Mouse (Mus musculus): ENCODE results near the gene Acod1. TPM values are rescaled to one million over a fixed set of nuclear protein-coding genes. Genes with fewer than 3 reads are reported as not detected.

Acod1 gene
- polyA plus RNA-seq, 1 experiment from 2014 or later: not detected

DNA sequence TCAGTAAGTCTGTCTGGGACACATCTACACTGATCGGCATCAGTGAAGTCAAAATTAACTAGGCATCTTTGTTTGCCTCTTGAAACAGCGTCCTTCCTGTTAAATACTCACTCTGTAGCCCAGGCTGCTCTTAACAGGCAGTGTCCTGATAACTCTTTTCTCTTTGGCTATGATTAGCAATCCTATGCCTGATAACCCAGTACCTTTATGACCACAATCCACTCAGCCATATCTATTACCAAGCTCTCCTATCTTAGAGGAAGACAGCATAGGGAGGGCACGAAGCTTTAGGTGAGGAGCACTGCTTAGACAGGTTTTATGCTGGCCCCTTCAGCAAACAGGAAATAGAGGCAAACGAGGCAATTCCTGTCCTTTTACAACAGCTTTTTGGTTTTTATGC is 46.9 kb downstream of the Acod1 start:
- peaks cover 12% of the 10 kb centered on the region for H3K36me3 ChIP-seq
- no peak overlapping the region for H3K4me2 ChIP-seq
- peaks cover 28% of the 10 kb centered on the region for H3K4me1 ChIP-seq (replicated peaks)
- no peak for ATAC-seq (replicated peaks; ENCODE audit: insufficient number of reproducible peaks, insufficient read depth, low FRiP score, low read depth)
- 44% methylated on average over 4 of the region's 4 CpGs for WGBS
- no peaks in the 10 kb centered on the region for H3K27me3 ChIP-seq
- no peak overlapping the region for H3K9ac ChIP-seq
- no peaks in the 10 kb centered on the region for H3K9me3 ChIP-seq (replicated peaks)
- H3K27ac ChIP-seq: no peak overlapping the region
- no peak overlapping the region for H3K4me3 ChIP-seq

DNA sequence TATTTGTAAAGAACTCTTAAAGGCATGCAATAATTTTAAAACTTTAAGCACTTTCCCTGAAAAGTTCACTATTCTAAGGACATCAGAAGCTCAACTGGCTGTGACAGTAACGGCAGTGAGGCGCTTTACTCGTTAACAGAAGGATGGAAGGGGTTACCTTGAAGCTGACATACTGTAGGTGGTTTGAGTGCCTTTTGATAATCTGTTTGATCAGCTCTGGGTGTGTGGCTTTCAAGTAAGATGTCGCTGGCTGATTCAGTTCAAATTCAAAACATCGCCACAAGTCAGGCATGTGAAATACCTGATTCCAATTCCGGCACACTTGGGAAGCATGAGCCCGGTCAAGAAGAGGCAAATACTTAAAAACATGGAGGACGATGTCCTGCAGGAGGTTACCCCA is 48.3 kb downstream of the Acod1 start:
- Histone ChIP-seq H3K4me1 (replicated peaks) (peaks cover 28% of the 10 kb centered on the region), H3K4me3 (no peak overlapping the region), H3K27me3 (no peaks in the 10 kb centered on the region), H3K9me3 (replicated peaks) (no peaks in the 10 kb centered on the region), H3K9ac (no peak overlapping the region), H3K4me2 (no peak overlapping the region), H3K36me3 (peaks cover 5% of the 10 kb centered on the region; the same call in 1 of the 2 replicates), H3K27ac (no peak overlapping the region)
- 89% methylated on average over 8 of the region's 8 CpGs for WGBS
- ATAC-seq (replicated peaks; ENCODE audit: insufficient number of reproducible peaks, insufficient read depth, low FRiP score, low read depth): no peak

DNA sequence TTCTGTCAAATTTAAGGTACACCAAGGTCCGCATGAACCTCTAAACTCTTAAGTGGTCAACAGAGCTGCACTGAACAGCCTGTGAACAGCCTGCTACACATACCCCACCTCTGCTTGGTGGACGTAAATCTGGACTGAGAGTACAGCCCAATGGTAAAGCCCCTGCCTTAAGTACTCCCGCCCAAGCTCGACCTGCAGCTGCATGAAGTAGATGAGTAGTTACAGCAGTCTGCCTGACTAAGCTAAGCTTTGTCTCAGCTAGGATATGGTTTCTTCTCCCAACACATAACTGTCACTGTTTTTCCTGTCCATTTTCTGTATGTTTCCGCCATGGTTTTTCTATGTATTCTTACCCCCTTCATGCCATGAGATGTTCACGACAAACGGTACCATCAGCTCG is 49.0 kb downstream of the Acod1 start:
- no peak for ATAC-seq (replicated peaks; ENCODE audit: insufficient number of reproducible peaks, insufficient read depth, low FRiP score, low read depth)
- 92% methylated on average over 8 of the region's 8 CpGs for WGBS
- Histone ChIP-seq H3K9me3 (replicated peaks) (no peaks in the 10 kb centered on the region), H3K4me2 (no peak overlapping the region), H3K27me3 (no peaks in the 10 kb centered on the region), H3K36me3 (peaks cover 5% of the 10 kb centered on the region; the same call in 1 of the 2 replicates), H3K4me3 (no peak overlapping the region), H3K9ac (no peak overlapping the region), H3K4me1 (replicated peaks) (peaks cover 28% of the 10 kb centered on the region), H3K27ac (no peak overlapping the region)

DNA sequence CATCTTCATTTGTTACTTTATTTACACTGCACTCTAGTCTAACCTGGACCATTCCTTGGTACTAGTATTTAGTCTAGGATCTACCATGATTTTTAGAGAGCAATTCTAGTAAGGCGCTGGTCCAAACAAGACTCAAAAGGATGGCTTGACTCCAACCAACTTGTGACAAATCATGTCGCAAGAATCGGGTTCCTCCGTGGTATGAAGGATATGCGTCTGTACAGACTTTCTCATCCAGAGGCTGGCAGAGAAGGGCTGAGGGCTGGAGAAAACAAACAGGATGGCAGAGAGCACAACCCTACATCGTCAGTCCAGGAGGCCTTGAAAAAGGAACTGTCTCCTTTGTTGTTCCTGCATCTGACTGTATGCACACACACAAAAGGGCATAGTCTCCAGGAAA is 49.8 kb downstream of the Acod1 start:
- Histone ChIP-seq H3K27ac (no peak overlapping the region), H3K9ac (no peak overlapping the region), H3K9me3 (replicated peaks) (no peaks in the 10 kb centered on the region), H3K4me2 (no peak overlapping the region), H3K36me3 (no peaks in the 10 kb centered on the region; the same call in 1 of the 2 replicates), H3K4me3 (no peak overlapping the region), H3K4me1 (replicated peaks) (peaks cover 28% of the 10 kb centered on the region), H3K27me3 (no peaks in the 10 kb centered on the region)
- 73% methylated on average over 6 of the region's 6 CpGs for WGBS
- ATAC-seq (replicated peaks; ENCODE audit: insufficient number of reproducible peaks, insufficient read depth, low FRiP score, low read depth): no peak

DNA sequence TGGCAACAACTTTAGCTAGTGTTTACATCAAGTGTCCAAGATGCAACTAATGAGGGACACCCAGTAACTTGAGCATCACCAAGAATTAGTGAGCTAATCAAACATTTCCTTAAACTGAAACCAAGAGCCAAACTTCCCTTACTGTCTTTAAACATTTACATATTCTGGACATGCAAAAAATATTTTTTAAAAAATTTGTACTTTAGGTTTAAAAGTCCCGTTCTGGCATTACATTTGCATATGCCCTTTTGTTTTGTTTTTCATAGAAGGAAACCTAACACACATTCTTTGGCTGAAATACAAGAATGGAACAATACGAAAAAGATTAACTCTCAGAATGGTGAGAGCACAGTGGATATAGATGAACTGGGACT is 51.4 kb downstream of the Acod1 start:
- peaks cover 23% of the 10 kb centered on the region for H3K4me1 ChIP-seq (replicated peaks)
- peak overlapping the region; percentile 99 for H3K27ac ChIP-seq
- 2% methylated on average over 2 of the region's 2 CpGs for WGBS
- peak overlapping the region; percentile 100 for H3K9ac ChIP-seq
- H3K9me3 ChIP-seq (replicated peaks): no peaks in the 10 kb centered on the region
- H3K4me3 ChIP-seq: peak overlapping the region; percentile 97
- ATAC-seq (replicated peaks; ENCODE audit: insufficient number of reproducible peaks, insufficient read depth, low FRiP score, low read depth): no peak
- H3K4me2 ChIP-seq: peak overlapping the region; percentile 69
- no peaks in the 10 kb centered on the region; the same call in 1 of the 2 replicates for H3K36me3 ChIP-seq
- H3K27me3 ChIP-seq: no peaks in the 10 kb centered on the region

DNA sequence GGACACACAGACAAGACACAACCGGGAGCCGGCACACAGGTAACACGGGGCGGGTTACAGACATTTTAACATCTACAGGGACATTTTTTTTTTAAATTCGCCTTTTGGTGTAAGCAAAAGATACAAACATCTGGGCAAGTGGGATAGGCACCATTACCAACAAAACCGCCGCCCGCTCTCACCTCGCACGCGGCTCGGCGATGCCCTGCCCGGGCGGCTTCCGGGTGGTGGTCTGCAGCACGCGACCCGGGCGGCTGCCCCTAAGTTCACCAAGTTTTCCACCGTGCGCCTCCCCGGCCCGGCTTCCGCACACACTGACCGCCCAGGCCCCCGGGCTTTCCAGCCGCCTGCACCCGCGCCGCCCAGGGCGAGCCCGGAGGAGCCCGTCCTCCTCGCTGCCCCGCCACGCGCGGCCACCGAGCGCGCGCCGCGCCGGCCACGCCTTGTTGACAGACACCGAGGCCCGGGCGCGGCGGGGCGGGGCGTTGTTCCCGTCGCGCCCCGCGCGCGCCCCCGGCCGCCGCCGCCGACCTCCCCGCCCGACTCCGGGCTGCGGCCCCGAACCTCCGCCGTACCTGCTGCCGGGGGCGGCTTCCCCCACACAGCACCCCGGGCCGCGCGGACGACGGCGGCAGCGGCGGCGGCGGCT is 51.9 kb downstream of the Acod1 start:
- peak overlapping the region; percentile 100 for H3K9ac ChIP-seq
- H3K27me3 ChIP-seq: no peaks in the 10 kb centered on the region
- H3K4me1 ChIP-seq (replicated peaks): peaks cover 18% of the 10 kb centered on the region
- no peaks in the 10 kb centered on the region; the same call in 1 of the 2 replicates for H3K36me3 ChIP-seq
- H3K9me3 ChIP-seq (replicated peaks): no peaks in the 10 kb centered on the region
- H3K4me3 ChIP-seq: peak overlapping the region; percentile 97
- peak overlapping the region; percentile 69 for H3K4me2 ChIP-seq
- H3K27ac ChIP-seq: peak overlapping the region; percentile 99
- WGBS: under 1% methylated on average over 64 of the region's 86 CpGs
- peak; percentile 79 for ATAC-seq (replicated peaks; ENCODE audit: insufficient number of reproducible peaks, insufficient read depth, low FRiP score, low read depth)

DNA sequence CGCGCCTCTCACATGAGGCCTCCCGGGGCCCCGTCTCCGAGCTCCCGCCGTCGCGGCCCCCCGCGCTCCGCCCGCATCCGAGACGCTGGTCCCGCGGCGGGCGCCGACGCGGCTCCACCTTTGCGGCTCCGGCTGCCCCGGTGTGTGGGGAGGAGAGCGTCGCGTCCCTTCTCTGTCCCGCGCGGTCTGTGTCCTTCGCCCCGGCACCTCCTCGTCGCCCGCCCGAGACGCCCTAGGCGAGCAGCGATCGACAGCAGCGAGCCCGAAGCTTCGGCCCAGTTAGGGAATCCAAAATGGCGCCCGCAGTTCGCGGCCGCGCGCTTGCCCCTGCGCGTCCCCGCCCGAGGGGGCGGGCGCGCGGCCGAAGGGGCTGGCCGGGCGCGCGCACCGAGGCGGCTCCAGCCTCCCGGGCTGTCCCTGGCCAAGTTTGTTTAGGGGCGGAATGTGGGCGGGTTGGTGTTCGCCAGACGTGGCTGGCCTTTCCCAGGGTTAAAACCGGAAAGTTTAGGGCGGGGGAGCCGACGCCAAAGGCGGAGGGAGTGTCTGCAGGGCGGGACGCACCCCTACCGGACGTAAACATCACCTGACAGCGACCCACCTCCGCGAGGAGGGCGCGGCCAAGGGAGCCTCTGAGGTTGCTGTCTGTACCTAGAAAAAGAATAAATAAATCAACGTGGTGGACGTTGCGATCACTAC is 52.6 kb downstream of the Acod1 start, which contains the start of gene Fbxl3:
TSS of gene Fbxl3 (minus strand) at position 329 of the 696 bp plus-strand sequence.
- peak; percentile 94 for ATAC-seq (replicated peaks; ENCODE audit: insufficient number of reproducible peaks, insufficient read depth, low FRiP score, low read depth)
- no peaks in the 10 kb centered on the region; the same call in 1 of the 2 replicates for H3K36me3 ChIP-seq
- H3K4me3 ChIP-seq: peak within 1 kb of the TSS; percentile 97
- H3K27ac ChIP-seq: peak within 1 kb of the TSS; percentile 99
- H3K9ac ChIP-seq: peak within 1 kb of the TSS; percentile 100
- WGBS: under 1% methylated on average over 88 of the region's 88 CpGs
- no peaks in the 10 kb centered on the region for H3K27me3 ChIP-seq
- no peaks in the 10 kb centered on the region for H3K9me3 ChIP-seq (replicated peaks)
- peaks cover 13% of the 10 kb centered on the region for H3K4me1 ChIP-seq (replicated peaks)
- peak within 1 kb of the TSS; percentile 69 for H3K4me2 ChIP-seq

DNA sequence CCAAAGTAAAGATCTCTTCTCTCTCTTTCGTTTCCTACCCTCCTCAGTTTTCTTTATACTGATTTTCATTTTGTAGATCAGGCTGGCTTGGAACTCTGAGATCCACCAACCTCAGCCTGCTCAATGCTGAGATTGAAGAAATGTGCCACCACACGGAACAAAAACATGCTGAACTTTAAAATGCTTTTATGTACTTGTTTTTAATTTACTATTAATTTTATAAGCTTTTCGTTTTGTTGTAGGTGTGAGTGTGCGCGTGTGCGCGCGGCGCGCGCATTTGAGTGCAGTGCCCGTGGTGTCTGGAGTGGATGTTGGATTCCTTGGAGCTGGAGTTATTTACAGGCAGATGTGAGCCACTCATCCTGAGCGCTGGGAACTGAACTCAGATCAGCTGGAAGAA is 53.5 kb downstream of the Acod1 start:
- H3K27me3 ChIP-seq: no peaks in the 10 kb centered on the region
- H3K27ac ChIP-seq: 0 out of 2 replicates have a peak overlapping the region, but pooled peaks have one; percentile 99
- peak overlapping the region; percentile 69 for H3K4me2 ChIP-seq
- WGBS: 82% methylated on average over 13 of the region's 13 CpGs
- peaks cover 13% of the 10 kb centered on the region for H3K4me1 ChIP-seq (replicated peaks)
- H3K9ac ChIP-seq: no peak overlapping the region
- no peak for ATAC-seq (replicated peaks; ENCODE audit: insufficient number of reproducible peaks, insufficient read depth, low FRiP score, low read depth)
- H3K9me3 ChIP-seq (replicated peaks): no peaks in the 10 kb centered on the region
- H3K36me3 ChIP-seq: no peaks in the 10 kb centered on the region
- peak overlapping the region; percentile 97; the same call in 1 of the 2 replicates for H3K4me3 ChIP-seq

DNA sequence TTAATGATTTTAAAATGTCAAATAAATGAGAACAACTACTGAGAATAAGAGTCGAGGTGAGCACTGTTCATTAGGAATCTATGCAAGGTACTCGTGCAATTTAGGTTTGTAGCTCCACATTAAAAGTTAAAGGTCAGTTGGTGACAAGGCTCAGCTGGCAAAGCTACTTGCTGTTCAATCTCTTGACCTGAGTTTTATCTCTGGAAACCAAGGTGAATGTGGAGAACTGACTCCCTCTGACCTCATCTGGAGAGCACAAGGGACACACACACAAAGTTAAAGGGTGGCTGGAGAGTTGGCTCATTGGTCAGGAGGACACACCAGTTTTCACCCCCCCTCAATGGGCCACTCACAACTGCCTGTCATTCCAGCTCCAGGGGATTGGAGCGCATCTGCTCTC is 54.4 kb downstream of the Acod1 start:
- Histone ChIP-seq H3K9ac (no peak overlapping the region), H3K4me1 (replicated peaks) (peaks cover 13% of the 10 kb centered on the region), H3K9me3 (replicated peaks) (no peaks in the 10 kb centered on the region), H3K27ac (no peak overlapping the region), H3K4me2 (no peak overlapping the region), H3K27me3 (no peaks in the 10 kb centered on the region), H3K4me3 (no peak overlapping the region), H3K36me3 (no peaks in the 10 kb centered on the region)
- no peak for ATAC-seq (replicated peaks; ENCODE audit: insufficient number of reproducible peaks, insufficient read depth, low FRiP score, low read depth)
- WGBS: 67% methylated on average over 3 of the region's 3 CpGs

DNA sequence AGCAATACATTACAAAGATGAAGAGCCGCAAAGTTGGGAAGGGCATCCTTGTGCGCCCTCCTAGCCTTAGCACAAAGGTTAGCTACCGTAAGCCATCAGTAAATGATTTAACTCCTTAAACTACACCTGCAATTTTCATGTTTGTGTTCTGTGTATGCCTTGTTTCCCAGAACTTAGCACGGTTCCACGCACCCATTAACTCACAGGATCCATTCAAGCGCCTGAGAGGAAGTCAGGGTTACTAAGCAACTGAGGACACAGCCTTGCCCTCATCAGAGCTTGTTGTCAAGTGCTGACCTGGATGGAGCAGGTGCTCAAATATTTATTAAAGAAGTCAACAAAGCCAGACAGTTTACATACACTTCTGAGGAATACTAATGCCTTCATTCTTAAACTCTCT is 55.5 kb downstream of the Acod1 start:
- H3K4me2 ChIP-seq: no peak overlapping the region
- no peak for ATAC-seq (replicated peaks; ENCODE audit: insufficient number of reproducible peaks, insufficient read depth, low FRiP score, low read depth)
- H3K27ac ChIP-seq: no peak overlapping the region
- H3K4me1 ChIP-seq (replicated peaks): peaks cover 7% of the 10 kb centered on the region
- no peak overlapping the region for H3K4me3 ChIP-seq
- no peaks in the 10 kb centered on the region for H3K36me3 ChIP-seq
- H3K9ac ChIP-seq: no peak overlapping the region
- no peaks in the 10 kb centered on the region for H3K9me3 ChIP-seq (replicated peaks)
- H3K27me3 ChIP-seq: no peaks in the 10 kb centered on the region
- WGBS: 72% methylated on average over 6 of the region's 6 CpGs

DNA sequence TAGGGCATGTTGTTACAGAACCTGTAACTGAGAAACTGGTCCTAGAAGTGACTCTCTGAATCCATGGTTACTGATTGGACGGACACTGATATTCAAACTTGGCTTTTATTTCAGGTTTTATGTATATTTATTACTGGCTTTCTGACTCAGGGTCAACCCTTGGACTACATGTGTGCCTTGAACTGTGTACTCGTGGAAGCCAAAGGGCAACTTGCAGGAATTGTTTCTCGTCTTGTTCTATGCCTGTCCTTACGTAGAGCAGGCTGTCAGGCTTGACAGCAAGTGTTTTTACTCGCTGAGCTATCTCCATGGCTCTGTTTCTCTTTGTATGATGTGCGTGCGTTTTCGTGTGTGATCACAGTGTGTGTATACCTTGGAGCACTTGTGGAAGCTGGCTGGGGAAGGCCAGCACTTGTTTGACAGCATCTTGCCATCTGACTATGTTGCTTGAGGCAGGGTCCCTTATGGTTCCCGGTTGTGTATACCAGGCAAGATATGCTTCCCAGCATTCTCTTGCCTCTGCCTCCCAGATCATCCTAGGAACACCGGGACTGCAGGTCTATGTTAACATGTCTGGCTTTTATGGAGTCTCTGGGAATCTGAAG is 56.1 kb downstream of the Acod1 start:
- H3K9ac ChIP-seq: no peak overlapping the region
- no peaks in the 10 kb centered on the region for H3K36me3 ChIP-seq
- H3K9me3 ChIP-seq (replicated peaks): no peaks in the 10 kb centered on the region
- H3K27me3 ChIP-seq: no peaks in the 10 kb centered on the region
- WGBS: 66% methylated on average over 10 of the region's 10 CpGs
- H3K4me1 ChIP-seq (replicated peaks): peaks cover 3% of the 10 kb centered on the region
- H3K4me3 ChIP-seq: no peak overlapping the region
- no peak overlapping the region for H3K27ac ChIP-seq
- no peak for ATAC-seq (replicated peaks; ENCODE audit: insufficient number of reproducible peaks, insufficient read depth, low FRiP score, low read depth)
- H3K4me2 ChIP-seq: no peak overlapping the region
